Mouse (Mus musculus): ENCODE results near the gene Tmem63b. TPM values are rescaled to one million over a fixed set of nuclear protein-coding genes. Genes with fewer than 3 reads are reported as not detected.
A peak's percentile ranks its signal among the peaks of the same experiment; 100 is the strongest.
"Not testable (repeated sequence)": the region's sequence is repeated elsewhere in the genome, so short reads cannot be mapped to it uniquely, and the experiment has no call there.

The Tmem63b gene
- polyA plus RNA-seq, 1 experiment from 2014 or later, result 41.2 TPM

- Histone ChIP-seq H3K36me3 (no peaks in the 10 kb centered on the region), H3K9ac (no peak overlapping the region), H3K27me3 (replicated peaks) (no peaks in the 10 kb centered on the region), H3K4me2 (no peak overlapping the region), H3K9me3 (replicated peaks) (no peaks in the 10 kb centered on the region), H3K4me3 (no peak overlapping the region), H3K27ac (ENCODE audit: poor library complexity, severe bottlenecking) (no peak overlapping the region), H3K4me1 (replicated peaks) (peaks cover 4% of the 10 kb centered on the region; the same call in 1 of the 2 replicates)
- no peak for ATAC-seq (ENCODE audit: insufficient number of reproducible peaks, low FRiP score)
- WGBS, result 68% methylated on average over 16 of the region's 16 CpGs
Observed at GRCm38 (mm10) chr17:45638596-45639295, 48.0 kb downstream of the Tmem63b start.

DNA sequence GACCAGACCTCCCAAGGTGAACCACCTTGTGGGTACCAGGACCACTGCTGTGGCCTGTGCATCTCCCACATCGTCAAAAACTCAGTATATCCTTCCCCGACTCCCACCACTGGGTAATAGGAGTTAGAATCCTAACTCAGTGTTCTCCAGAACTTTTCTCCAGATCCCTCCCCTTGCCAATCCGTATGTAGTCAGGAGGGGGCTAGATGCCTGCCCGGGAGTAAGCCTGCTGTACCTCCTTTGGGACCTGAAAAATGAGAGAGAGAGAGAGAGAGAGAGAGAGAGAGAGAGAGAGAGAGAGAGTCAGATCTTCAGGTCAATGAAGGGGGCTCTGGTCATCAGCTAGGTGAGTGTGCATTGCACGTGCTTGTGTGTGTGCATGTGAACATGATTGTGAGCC is 52.7 kb downstream of the Tmem63b start:
- Histone ChIP-seq H3K27me3 (replicated peaks) (no peaks in the 10 kb centered on the region), H3K4me1 (replicated peaks) (peaks cover 18% of the 10 kb centered on the region), H3K4me3 (no peak overlapping the region), H3K27ac (ENCODE audit: poor library complexity, severe bottlenecking) (no peak overlapping the region), H3K36me3 (no peaks in the 10 kb centered on the region), H3K4me2 (no peak overlapping the region), H3K9me3 (replicated peaks) (no peaks in the 10 kb centered on the region), H3K9ac (no peak overlapping the region)
- ATAC-seq (ENCODE audit: insufficient number of reproducible peaks, low FRiP score), result no peak
- 72% methylated on average over 5 of the region's 5 CpGs for WGBS

DNA sequence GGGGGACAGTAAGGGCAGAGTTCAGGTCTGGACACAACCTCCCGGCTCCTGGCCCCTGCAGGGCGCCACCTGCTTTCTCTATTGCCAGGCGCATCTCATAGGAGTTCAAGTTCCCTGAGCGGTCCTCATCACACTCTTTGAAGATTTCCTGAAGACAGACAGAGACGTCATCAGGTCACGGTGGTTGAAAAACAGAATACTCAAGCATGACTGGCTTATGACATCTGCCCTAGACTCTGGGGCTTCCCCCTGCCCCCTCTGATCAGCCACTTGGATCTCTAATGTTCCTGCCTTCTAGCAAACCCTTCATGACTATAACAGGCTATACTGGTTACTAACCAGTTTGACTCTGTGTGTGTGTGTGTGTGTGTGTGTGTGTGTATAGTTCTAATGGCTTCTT is 54.8 kb downstream of the Tmem63b start:
- Histone ChIP-seq H3K4me2 (no peak overlapping the region), H3K27ac (ENCODE audit: poor library complexity, severe bottlenecking) (no peak overlapping the region), H3K4me1 (replicated peaks) (peaks cover 21% of the 10 kb centered on the region), H3K36me3 (no peaks in the 10 kb centered on the region), H3K9me3 (replicated peaks) (no peaks in the 10 kb centered on the region), H3K9ac (no peak overlapping the region), H3K4me3 (no peak overlapping the region), H3K27me3 (replicated peaks) (no peaks in the 10 kb centered on the region)
- 81% methylated on average over 6 of the region's 6 CpGs for WGBS
- no peak for ATAC-seq (ENCODE audit: insufficient number of reproducible peaks, low FRiP score)

- no peak overlapping the region for H3K4me3 ChIP-seq
Observed at GRCm38 (mm10) chr17:45630992-45631391, 55.7 kb downstream of the Tmem63b start.

DNA sequence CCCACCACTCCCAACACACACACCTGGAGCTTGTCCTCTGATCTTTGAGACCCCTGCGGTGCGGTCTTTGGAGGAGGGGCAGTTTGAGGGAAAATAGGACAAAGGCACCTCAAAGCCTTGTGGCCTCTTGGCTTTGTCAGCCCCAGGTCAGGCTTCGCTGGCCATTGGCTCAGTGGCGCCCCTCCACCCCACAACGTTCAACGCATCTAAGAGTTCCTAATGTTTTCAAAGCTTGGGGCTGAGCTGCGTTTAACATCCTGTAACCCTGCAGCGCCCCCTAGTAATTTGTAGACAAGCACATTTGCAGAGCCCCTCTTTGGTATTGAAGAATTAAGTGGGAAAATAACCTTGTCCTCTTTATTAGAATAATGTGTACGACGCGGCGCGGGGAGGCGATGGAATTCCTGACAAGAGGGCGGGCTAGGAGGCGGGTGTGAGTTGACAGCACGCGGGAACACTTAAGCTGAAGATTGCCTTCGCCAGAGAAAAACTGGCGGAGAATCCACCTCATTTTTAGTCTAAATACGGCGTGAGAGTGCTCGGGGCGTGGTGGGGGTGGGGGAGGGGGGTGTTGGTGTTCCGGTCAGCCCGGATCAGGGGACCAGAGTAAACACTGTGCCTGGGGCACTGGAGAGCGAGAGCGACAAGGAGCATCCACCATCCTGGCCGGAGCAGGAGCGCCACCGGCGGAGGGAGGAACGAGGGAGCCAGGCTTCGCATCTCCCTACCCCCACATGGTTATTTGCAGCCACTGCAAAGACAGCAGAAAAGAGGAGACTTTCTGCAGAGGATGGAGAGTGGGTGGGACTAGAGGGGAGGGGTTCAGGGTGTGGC is 56.6 kb downstream of the Tmem63b start:
- no peaks in the 10 kb centered on the region for H3K27me3 ChIP-seq (replicated peaks)

More at GRCm38 (mm10) chr17:45630992-45631391, 55.7 kb downstream of the Tmem63b start:
- H3K4me2 ChIP-seq, result peak overlapping the region; percentile 83; the same call in 1 of the 2 replicates
- peaks cover 26% of the 10 kb centered on the region for H3K4me1 ChIP-seq (replicated peaks)
- H3K27me3 ChIP-seq (replicated peaks), result no peaks in the 10 kb centered on the region
- no peak for ATAC-seq (ENCODE audit: insufficient number of reproducible peaks, low FRiP score)
- H3K9ac ChIP-seq, result no peak overlapping the region
- 53% methylated on average over 3 of the region's 3 CpGs for WGBS
- H3K9me3 ChIP-seq (replicated peaks), result no peaks in the 10 kb centered on the region
- no peaks in the 10 kb centered on the region for H3K36me3 ChIP-seq
- no peak overlapping the region for H3K27ac ChIP-seq (ENCODE audit: poor library complexity, severe bottlenecking)

GRCm38 (mm10) chr17:45628885-45629855 is 57.5 kb downstream of the Tmem63b start:
- H3K27me3 ChIP-seq (replicated peaks), result no peaks in the 10 kb centered on the region

More for the DNA sequence above, 56.6 kb downstream of the Tmem63b start:
- no peaks in the 10 kb centered on the region for H3K9me3 ChIP-seq (replicated peaks)
- peak; percentile 69 for ATAC-seq (ENCODE audit: insufficient number of reproducible peaks, low FRiP score)
- 2% methylated on average over 34 of the region's 34 CpGs for WGBS
- peak overlapping the region; percentile 53 for H3K27ac ChIP-seq (ENCODE audit: poor library complexity, severe bottlenecking)
- H3K9ac ChIP-seq, result peak overlapping the region; percentile 62
- peak overlapping the region; percentile 83 for H3K4me2 ChIP-seq
- no peaks in the 10 kb centered on the region for H3K36me3 ChIP-seq
- peaks cover 26% of the 10 kb centered on the region for H3K4me1 ChIP-seq (replicated peaks)
- peak overlapping the region; percentile 48 for H3K4me3 ChIP-seq

GRCm38 (mm10) chr17:45628160-45628559 is 58.5 kb downstream of the Tmem63b start:
- H3K9me3 ChIP-seq (replicated peaks), result no peaks in the 10 kb centered on the region
- H3K27me3 ChIP-seq (replicated peaks), result no peaks in the 10 kb centered on the region
- no peak overlapping the region for H3K4me2 ChIP-seq
- H3K4me3 ChIP-seq, result no peak overlapping the region
- WGBS, result 36% methylated on average over 3 of the region's 3 CpGs
- peaks cover 26% of the 10 kb centered on the region for H3K4me1 ChIP-seq (replicated peaks)
- no peak overlapping the region for H3K27ac ChIP-seq (ENCODE audit: poor library complexity, severe bottlenecking)
- no peak overlapping the region for H3K9ac ChIP-seq
- H3K36me3 ChIP-seq, result no peaks in the 10 kb centered on the region
- no peak for ATAC-seq (ENCODE audit: insufficient number of reproducible peaks, low FRiP score)

More at GRCm38 (mm10) chr17:45628885-45629855, 57.5 kb downstream of the Tmem63b start:
- Histone ChIP-seq H3K4me2 (peak overlapping the region; percentile 83), H3K36me3 (no peaks in the 10 kb centered on the region), H3K4me1 (replicated peaks) (peaks cover 26% of the 10 kb centered on the region), H3K9ac (peak overlapping the region; percentile 62; the same call in 1 of the 2 replicates), H3K4me3 (peak overlapping the region; percentile 48; the same call in 1 of the 2 replicates), H3K27ac (ENCODE audit: poor library complexity, severe bottlenecking) (peak overlapping the region; percentile 53), H3K9me3 (replicated peaks) (no peaks in the 10 kb centered on the region)
- ATAC-seq (ENCODE audit: insufficient number of reproducible peaks, low FRiP score), result peak; percentile 47; the same call in 1 of the 2 replicates
- WGBS, result 45% methylated on average over 13 of the region's 13 CpGs

DNA sequence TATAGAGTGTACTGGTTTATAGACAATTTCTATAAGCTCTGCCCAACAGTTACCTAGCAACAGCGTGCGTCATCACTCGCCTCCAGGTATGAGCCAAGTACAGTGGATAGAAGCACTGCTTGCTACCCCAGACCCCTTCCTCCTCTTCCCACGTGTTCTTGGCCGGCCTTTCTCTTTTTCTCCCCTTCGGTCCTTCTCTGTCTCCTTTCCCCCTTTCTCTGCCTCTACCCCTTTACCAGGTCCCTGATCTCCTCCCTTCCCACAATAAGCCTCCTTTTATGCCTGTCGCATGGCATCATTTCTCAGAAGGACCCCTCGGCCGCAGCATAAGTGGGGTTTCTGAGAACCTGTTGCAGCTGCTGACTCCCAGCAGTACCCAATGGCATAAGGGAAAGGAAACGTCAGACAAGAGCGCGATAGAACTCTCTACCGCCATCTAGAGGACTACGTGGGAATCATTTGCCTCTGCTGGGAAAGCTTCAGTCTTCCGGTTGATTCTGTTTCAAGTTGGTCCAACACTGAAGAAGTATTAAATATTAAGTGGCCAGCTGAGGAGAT is 60.0 kb downstream of the Tmem63b start:
- Histone ChIP-seq H3K4me3 (no peak overlapping the region; the same call in 1 of the 2 replicates), H3K27ac (ENCODE audit: poor library complexity, severe bottlenecking) (no peak overlapping the region), H3K4me2 (peak overlapping the region; percentile 56), H3K36me3 (no peaks in the 10 kb centered on the region), H3K9ac (peak overlapping the region; percentile 56), H3K27me3 (replicated peaks) (no peaks in the 10 kb centered on the region), H3K9me3 (replicated peaks) (no peaks in the 10 kb centered on the region), H3K4me1 (replicated peaks) (peaks cover 26% of the 10 kb centered on the region)
- WGBS, result 22% methylated on average over 15 of the region's 15 CpGs
- ATAC-seq (ENCODE audit: insufficient number of reproducible peaks, low FRiP score), result no peak

GRCm38 (mm10) chr17:45623425-45623824 is 63.3 kb downstream of the Tmem63b start:
- H3K9ac ChIP-seq; H3K36me3 ChIP-seq; H3K27ac ChIP-seq (ENCODE audit: poor library complexity, severe bottlenecking); H3K4me3 ChIP-seq; H3K27me3 ChIP-seq (replicated peaks); ATAC-seq (ENCODE audit: insufficient number of reproducible peaks, low FRiP score); H3K9me3 ChIP-seq (replicated peaks); H3K4me2 ChIP-seq: not testable (repeated sequence)
- peaks cover 19% of the 10 kb centered on the region for H3K4me1 ChIP-seq (replicated peaks)
- 82% methylated on average over 8 of the region's 8 CpGs for WGBS
